Mouse (Mus musculus): ENCODE measurements at regions not wholly inside any gene's neighbourhood (a gene's known extent, or its start where the extent isn't known, plus 50 kb on each side); places are given as distances from the start of the nearest gene placed in this dataset.

GRCm38 (mm10) chr3:49504581-49504980 lies 252.5 kb downstream of the Pcdh18 start:
- no peak for DNase-seq

- no peak for DNase-seq
These were observed 254.8 kb downstream of the Pcdh18 start for GRCm38 (mm10) chr3:49502351-49502750.

GRCm38 (mm10) chr3:49485105-49485504 lies 272.0 kb downstream of the Pcdh18 start:
- DNase-seq, result no peak

Measured in retina, postnatal 1 day (tissue).